Mouse (Mus musculus) ES-Bruce4 (cell line): ENCODE measurements at regions not wholly inside any gene's neighbourhood (a gene's known extent, or its start where the extent isn't known, plus 50 kb on each side); places are given as distances from the start of the nearest gene placed in this dataset.

Experiments
- CTCF ChIP-seq: IDR thresholded peaks from one replicate; pipeline ENCODE4 v1.8.1; 2011; ENCODE audit warnings: low read depth, low read length
- EP300 ChIP-seq: IDR thresholded peaks from 2 replicates; pipeline ENCODE4 v1.6.1; 2011; ENCODE audit warnings: low read depth, low read length; ENCODE audit not compliant: insufficient read depth
- POLR2A ChIP-seq: IDR thresholded peaks from one replicate; pipeline ENCODE4 v1.8.1; 2011; ENCODE audit warnings: low read length; ENCODE audit not compliant: insufficient read depth

DNA sequence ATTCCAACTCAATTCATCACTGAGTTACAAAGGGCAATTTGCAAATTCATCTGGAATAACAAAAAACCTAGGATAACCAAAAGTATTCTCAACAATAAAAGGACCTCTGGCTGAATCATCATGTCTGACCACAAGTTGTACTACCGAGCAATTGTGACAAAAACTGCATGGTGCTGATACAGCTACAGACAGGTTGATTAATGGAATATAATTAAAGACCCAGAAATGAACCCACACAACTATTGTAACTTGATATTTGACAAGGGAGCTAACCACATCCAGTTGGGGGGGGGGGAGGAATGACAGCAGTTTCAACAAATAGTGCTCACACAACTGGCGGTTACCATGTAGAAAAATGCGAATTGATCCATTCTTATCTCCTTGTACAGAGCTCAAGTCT, 864.7 kb upstream of the Gm8797 start:
- no peak for TF ChIP-seq CTCF
- no peak for TF ChIP-seq EP300
- no peak for TF ChIP-seq POLR2A
